Mouse (Mus musculus): ENCODE results near the gene Asb11. TPM values are rescaled to one million over a fixed set of nuclear protein-coding genes. Genes with fewer than 3 reads are reported as not detected.

The Asb11 gene
- polyA plus RNA-seq, 2 experiments = 0.06 TPM; not detected in 1

DNA sequence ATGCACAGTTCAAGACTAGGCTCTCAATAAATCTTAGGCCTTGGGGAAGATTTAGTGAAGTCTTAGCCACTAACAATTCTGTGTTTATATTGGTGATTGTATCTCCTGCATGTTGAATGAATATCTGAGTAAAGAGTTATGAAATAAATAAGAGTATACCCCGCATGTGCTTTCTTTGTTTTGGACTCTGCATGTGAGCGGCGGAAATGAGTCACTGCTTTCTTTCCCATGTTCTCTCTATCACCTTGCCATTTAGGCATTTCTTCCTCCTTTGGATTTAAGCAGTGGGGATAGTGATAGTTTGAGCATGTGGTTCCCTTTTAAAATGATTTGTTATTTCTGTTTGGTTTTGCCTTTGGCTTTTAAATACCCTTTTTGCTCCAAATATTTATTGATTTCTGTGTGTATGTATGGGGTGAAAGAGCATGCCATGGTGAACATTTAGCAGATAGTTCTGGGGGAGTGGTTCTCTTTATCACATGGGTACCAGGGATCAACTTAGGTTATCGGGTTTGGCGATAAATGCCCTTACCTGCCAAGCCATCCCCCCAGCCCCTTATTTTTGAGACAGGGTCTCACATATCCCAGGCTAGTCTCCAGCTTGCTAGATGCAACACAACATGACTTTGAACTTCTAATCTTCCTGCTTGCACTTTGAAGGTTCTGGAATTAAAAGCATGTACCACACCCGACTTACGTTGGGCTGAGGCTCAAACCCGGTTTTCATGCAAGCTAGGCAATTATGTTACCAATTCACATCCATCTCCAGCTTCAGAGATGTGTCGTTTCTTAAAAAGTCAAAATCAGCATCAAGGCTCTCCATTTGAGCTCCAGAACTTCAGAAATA lies 10.3 kb downstream of the Asb11 start:
- peaks cover 6 to 24% of the 10 kb centered on the region in 2 experiments; a peak in 3 of 4 replicates for H3K4me1 ChIP-seq (replicated peaks; ENCODE audit: control insufficient read depth in 2 of 2, insufficient read depth in 2 of 2, low read length in 1 of 2)
- TF ChIP-seq CTCF (IDR thresholded peaks at IDR 0.05; ENCODE audit: low read depth) (no peak), EP300 (IDR thresholded peaks at IDR 0.05; ENCODE audit: low read depth) (no peak)
- WGBS (ENCODE audit: insufficient replicate concordance) = 47% methylated on average over 9 of the region's 9 CpGs
- peak overlapping the region; percentile 64 for H3K27ac ChIP-seq
- ATAC-seq (ENCODE audit: insufficient read depth) = peak; percentile 60
- no peak for DNase-seq (ENCODE audit: low read depth in 3 of 3, low spot score in 3 of 3)
- no peak overlapping the region for H3K9ac ChIP-seq (replicated peaks)
- no peaks in the 10 kb centered on the region for H3K27me3 ChIP-seq (ENCODE audit: control insufficient read depth, insufficient read depth, low read length)
- peak overlapping the region; percentile 44 for H3K4me2 ChIP-seq (ENCODE audit: low read depth)
- no peak overlapping the region for H3K4me3 ChIP-seq (ENCODE audit: insufficient read depth in 1 of 2, low read depth in 2 of 2, low read length in 2 of 2)
- no peaks in the 10 kb centered on the region for H3K36me3 ChIP-seq (replicated peaks; ENCODE audit: control insufficient read depth, insufficient read depth, low read depth)
- no peaks in the 10 kb centered on the region for H3K9me3 ChIP-seq (ENCODE audit: control insufficient read depth, low read length)

DNA sequence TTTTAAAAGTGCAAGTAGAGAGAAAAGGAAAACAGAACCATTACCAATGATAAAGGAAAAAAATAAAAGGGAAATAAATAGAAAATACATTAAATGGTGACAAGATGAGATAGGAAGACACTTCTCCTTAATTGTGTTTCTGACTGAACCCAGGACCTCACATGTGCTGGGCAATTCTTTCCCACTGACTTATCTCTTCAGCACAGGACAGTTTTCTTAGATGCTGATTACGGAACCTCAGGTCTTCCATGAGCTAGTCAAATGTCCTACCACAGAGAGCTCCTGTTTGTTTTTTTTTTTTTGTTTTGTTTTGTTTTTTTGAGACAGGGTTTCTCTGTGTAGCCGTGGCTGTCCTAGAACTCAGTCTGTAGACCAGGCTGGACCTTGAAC lies 10.9 kb downstream of the Asb11 start:
- Histone ChIP-seq H3K9me3 (ENCODE audit: control insufficient read depth, low read length) (no peaks in the 10 kb centered on the region), H3K36me3 (replicated peaks; ENCODE audit: control insufficient read depth, insufficient read depth, low read depth) (no peaks in the 10 kb centered on the region), H3K4me3 (ENCODE audit: insufficient read depth in 1 of 2, low read depth in 2 of 2, low read length in 2 of 2) (no peak overlapping the region), H3K4me2 (ENCODE audit: low read depth) (peak overlapping the region; percentile 44), H3K4me1 (replicated peaks; ENCODE audit: control insufficient read depth in 2 of 2, insufficient read depth in 2 of 2, low read length in 1 of 2) (peaks cover 6 to 24% of the 10 kb centered on the region in 2 experiments; a peak in 3 of 4 replicates), H3K27me3 (ENCODE audit: control insufficient read depth, insufficient read depth, low read length) (no peaks in the 10 kb centered on the region), H3K27ac (peak overlapping the region; percentile 64), H3K9ac (replicated peaks) (no peak overlapping the region; the same call in 1 of the 2 replicates)
- ATAC-seq (ENCODE audit: insufficient read depth) (peak; percentile 89), DNase-seq (ENCODE audit: low read depth in 3 of 3, low spot score in 3 of 3) (peak; percentile 47 to 56 (median 47))
- 19% methylated on average over 2 of the region's 2 CpGs for WGBS (ENCODE audit: insufficient replicate concordance)
- TF ChIP-seq EP300 (IDR thresholded peaks at IDR 0.05; ENCODE audit: low read depth) (peak; percentile 76), CTCF (IDR thresholded peaks at IDR 0.05; ENCODE audit: low read depth) (no peak)

DNA sequence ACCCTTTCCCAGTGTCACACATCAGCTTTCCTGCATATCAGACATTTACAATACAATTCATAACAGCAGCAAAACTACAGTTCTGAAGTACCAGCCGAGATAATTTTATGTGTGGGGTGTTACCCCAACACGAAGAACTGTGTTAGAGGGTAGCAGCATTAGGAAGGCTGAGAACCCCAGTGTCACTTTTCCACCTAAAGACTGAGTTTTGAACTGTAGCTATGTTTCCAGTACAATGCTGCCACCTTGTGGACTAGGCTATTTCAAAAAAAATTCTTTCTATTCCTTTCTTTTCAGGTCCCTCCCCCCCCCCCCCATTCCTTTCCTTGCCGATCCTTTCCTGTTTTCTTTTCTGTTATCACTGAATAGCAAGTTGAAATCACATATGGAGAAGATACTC lies 12.4 kb downstream of the Asb11 start:
- H3K4me1 ChIP-seq (replicated peaks; ENCODE audit: control insufficient read depth in 2 of 2, insufficient read depth in 2 of 2, low read length in 1 of 2) = peaks cover 6 to 24% of the 10 kb centered on the region in 2 experiments; a peak in 3 of 4 replicates
- H3K4me2 ChIP-seq (ENCODE audit: low read depth) = no peak overlapping the region
- peak; percentile 33 to 55 (median 41) for DNase-seq (ENCODE audit: low read depth in 3 of 3, low spot score in 3 of 3)
- H3K36me3 ChIP-seq (replicated peaks; ENCODE audit: control insufficient read depth, insufficient read depth, low read depth) = no peaks in the 10 kb centered on the region
- H3K4me3 ChIP-seq (ENCODE audit: insufficient read depth in 1 of 2, low read depth in 2 of 2, low read length in 2 of 2) = no peak overlapping the region
- ATAC-seq (ENCODE audit: insufficient read depth) = no peak
- H3K9ac ChIP-seq (replicated peaks) = no peak overlapping the region
- WGBS (ENCODE audit: insufficient replicate concordance) = 13% methylated on average over 3 of the region's 3 CpGs
- no peak overlapping the region for H3K27ac ChIP-seq
- no peaks in the 10 kb centered on the region for H3K27me3 ChIP-seq (ENCODE audit: control insufficient read depth, insufficient read depth, low read length)
- TF ChIP-seq CTCF (IDR thresholded peaks at IDR 0.05; ENCODE audit: low read depth) (peak; percentile 51), EP300 (IDR thresholded peaks at IDR 0.05; ENCODE audit: low read depth) (no peak)
- no peaks in the 10 kb centered on the region for H3K9me3 ChIP-seq (ENCODE audit: control insufficient read depth, low read length)

DNA sequence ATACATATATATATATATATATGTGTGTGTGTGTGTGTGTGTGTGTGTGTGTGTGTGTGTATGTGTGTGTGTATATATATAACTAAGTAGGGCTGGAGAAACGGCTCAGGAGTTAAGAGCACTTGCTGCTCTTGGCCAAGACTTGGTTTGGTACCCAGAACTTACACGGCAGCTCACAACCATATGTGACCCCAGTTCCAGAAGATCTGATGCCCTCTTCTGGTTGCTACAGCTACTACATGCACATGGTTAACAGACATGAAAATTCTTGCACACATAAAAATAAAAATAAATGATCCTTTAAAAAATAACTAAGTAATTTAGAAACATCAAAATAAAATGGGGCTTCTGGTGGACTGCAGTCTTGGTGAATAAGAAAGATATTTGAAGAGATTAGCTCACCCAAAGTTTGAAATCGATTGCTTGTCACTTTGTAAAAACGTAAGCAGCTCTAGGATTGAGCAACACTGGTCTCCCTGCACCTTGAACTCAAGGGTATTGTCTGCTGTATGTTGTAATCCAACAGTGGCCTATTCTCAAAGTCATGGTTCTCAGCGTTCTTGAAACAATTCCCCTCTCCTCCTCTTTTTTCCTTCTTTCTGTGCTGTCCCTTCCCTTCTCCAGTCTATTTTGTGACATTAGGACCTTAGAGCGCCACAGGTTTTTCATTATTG lies 22.5 kb downstream of the Asb11 start:
- H3K4me1 ChIP-seq (replicated peaks; ENCODE audit: control insufficient read depth in 2 of 2, insufficient read depth in 2 of 2, low read length in 1 of 2) = no peaks in the 10 kb centered on the region
- H3K27ac ChIP-seq = no peak overlapping the region
- no peaks in the 10 kb centered on the region for H3K36me3 ChIP-seq (replicated peaks; ENCODE audit: control insufficient read depth, insufficient read depth, low read depth)
- no peaks in the 10 kb centered on the region for H3K27me3 ChIP-seq (ENCODE audit: control insufficient read depth, insufficient read depth, low read length)
- DNase-seq (ENCODE audit: low read depth in 3 of 3, low spot score in 3 of 3) = no peak
- 44% methylated on average over 6 of the region's 6 CpGs for WGBS (ENCODE audit: insufficient replicate concordance)
- no peak for ATAC-seq (ENCODE audit: insufficient read depth)
- H3K9ac ChIP-seq (replicated peaks) = no peak overlapping the region
- H3K4me2 ChIP-seq (ENCODE audit: low read depth) = no peak overlapping the region
- H3K4me3 ChIP-seq (ENCODE audit: insufficient read depth in 1 of 2, low read depth in 2 of 2, low read length in 2 of 2) = no peak overlapping the region
- H3K9me3 ChIP-seq (ENCODE audit: control insufficient read depth, low read length) = no peaks in the 10 kb centered on the region
- TF ChIP-seq CTCF (IDR thresholded peaks at IDR 0.05; ENCODE audit: low read depth) (0 out of 2 replicates have a peak, but pooled peaks have one; percentile 5), EP300 (IDR thresholded peaks at IDR 0.05; ENCODE audit: low read depth) (no peak)

DNA sequence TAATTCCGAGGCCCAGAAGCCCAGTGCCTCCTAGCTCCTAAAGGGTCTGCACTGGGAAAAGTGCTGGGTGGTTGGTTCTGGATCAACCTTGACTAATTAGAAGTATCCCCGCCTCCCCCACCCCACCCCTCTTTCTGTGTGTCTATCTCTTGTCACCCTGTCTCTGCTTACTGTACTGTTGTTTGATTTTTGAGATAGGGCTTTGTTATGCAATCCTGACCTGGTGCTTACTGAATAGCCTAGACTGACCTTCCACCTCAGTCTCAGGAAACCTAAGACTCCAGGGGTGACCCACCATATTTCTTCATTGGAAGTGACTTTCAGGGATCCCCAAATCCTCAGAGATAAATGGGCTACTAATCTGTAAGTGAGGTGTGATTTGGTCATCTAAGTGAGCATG lies 65.5 kb downstream of the Asb11 start:
- WGBS (ENCODE audit: insufficient replicate concordance) = 68% methylated on average over 2 of the region's 2 CpGs
- H3K9ac ChIP-seq (replicated peaks) = no peak overlapping the region
- TF ChIP-seq CTCF (IDR thresholded peaks at IDR 0.05; ENCODE audit: low read depth) = no peak
- no peak for TF ChIP-seq EP300 (IDR thresholded peaks at IDR 0.05; ENCODE audit: low read depth)
- no peaks in the 10 kb centered on the region for H3K9me3 ChIP-seq (ENCODE audit: control insufficient read depth, low read length)
- no peak overlapping the region for H3K4me3 ChIP-seq (ENCODE audit: insufficient read depth in 1 of 2, low read depth in 2 of 2, low read length in 2 of 2)
- DNase-seq (ENCODE audit: low read depth in 3 of 3, low spot score in 3 of 3) (no peak), ATAC-seq (ENCODE audit: insufficient read depth) (no peak)
- H3K27me3 ChIP-seq (ENCODE audit: control insufficient read depth, insufficient read depth, low read length) = no peaks in the 10 kb centered on the region
- no peaks in the 10 kb centered on the region for H3K4me1 ChIP-seq (replicated peaks; ENCODE audit: control insufficient read depth in 2 of 2, insufficient read depth in 2 of 2, low read length in 1 of 2)
- H3K36me3 ChIP-seq (replicated peaks; ENCODE audit: control insufficient read depth, insufficient read depth, low read depth) = no peaks in the 10 kb centered on the region
- H3K4me2 ChIP-seq (ENCODE audit: low read depth) = no peak overlapping the region
- no peak overlapping the region for H3K27ac ChIP-seq
